Mouse (Mus musculus) testis, adult 2 months (tissue): ENCODE results near the gene Specc1.

Source experiments
- CTCF ChIP-seq: fragments of 200-500 bp; IDR thresholded peaks from 2 replicates; pipeline ENCODE4 v1.5.1; 2012; ENCODE audit warnings: low read depth, mild to moderate bottlenecking, inconsistent platforms, low read length, moderate library complexity; ENCODE audit not compliant: control insufficient read depth, insufficient read depth, insufficient replicate concordance
- POLR2A ChIP-seq: fragments of 200-500 bp; IDR thresholded peaks from 2 replicates; pipeline ENCODE4 v1.6.1; 2012; ENCODE audit warnings: low read depth, mild to moderate bottlenecking, inconsistent platforms, low read length, moderate library complexity; ENCODE audit not compliant: control insufficient read depth

- TF ChIP-seq CTCF (no peak), POLR2A (no peak)
Observed at GRCm38 (mm10) chr11:62209891-62210290, 253.3 kb downstream of the Specc1 start.
